Mouse (Mus musculus): Measurements from ENCODE around the gene Eef1a1. TPM values are rescaled to one million over a fixed set of nuclear protein-coding genes. Genes with fewer than 3 reads are reported as not detected.

The Eef1a1 gene
- 4,240 and 4,503 TPM in 2 replicates for polyA plus RNA-seq (2015; fragmentation: Nextera tagmentation; extraction: Ambion mirVana)

DNA sequence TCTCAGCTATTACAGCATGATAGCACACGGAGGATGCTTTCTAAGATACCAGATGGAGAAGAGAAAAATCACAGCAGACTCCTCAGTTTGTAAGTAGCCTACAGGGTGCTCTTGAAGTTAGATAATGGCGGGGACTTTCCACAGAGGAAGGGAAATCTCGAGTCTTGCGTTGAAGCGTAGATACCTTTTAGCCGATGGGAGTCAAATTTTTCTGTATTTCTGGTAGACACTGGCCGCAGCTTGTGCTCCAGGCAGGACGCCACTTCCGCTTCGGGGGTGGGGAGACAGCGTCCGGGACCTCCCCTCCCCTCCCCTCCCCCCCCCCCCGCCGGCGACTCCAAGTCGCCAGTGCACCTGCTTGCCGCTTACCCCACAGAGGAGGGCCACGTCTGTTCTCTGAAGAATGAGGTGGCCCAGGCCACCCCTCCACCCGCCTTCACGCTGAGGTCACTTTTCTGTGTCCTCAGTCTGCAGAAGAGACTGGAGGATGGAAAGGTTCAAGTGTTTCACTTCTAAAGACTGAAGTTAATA lies at the start of gene Eef1a1:
TSS of gene Eef1a1 (minus strand) at position 262 of the 531 bp plus-strand sequence.
- under 1% methylated on average over 19 of the region's 20 CpGs for WGBS
- Histone ChIP-seq H3K4me2 (peak within 1 kb of the TSS; percentile 61), H3K36me3 (no peaks in the 10 kb centered on the region), H3K27ac (peak within 1 kb of the TSS; percentile 60), H3K27me3 (replicated peaks) (no peaks in the 10 kb centered on the region), H3K9me3 (no peaks in the 10 kb centered on the region), H3K9ac (peak within 1 kb of the TSS; percentile 0; the same call in 1 of the 2 replicates), H3K4me1 (no peaks in the 10 kb centered on the region), H3K4me3 (replicated peaks) (peak within 1 kb of the TSS; percentile 43)
- ATAC-seq (ENCODE audit: insufficient read depth, low FRiP score, low read depth): peak; percentile 64

- H3K27ac ChIP-seq: no peak overlapping the region
- no peak overlapping the region for H3K9ac ChIP-seq
- no peaks in the 10 kb centered on the region for H3K27me3 ChIP-seq (replicated peaks)
- no peak overlapping the region for H3K4me3 ChIP-seq (replicated peaks)
- WGBS: 40% methylated on average over 6 of the region's 6 CpGs
- H3K4me1 ChIP-seq: no peaks in the 10 kb centered on the region
- H3K9me3 ChIP-seq: no peaks in the 10 kb centered on the region
- no peak for ATAC-seq (ENCODE audit: insufficient read depth, low FRiP score, low read depth)
- no peaks in the 10 kb centered on the region for H3K36me3 ChIP-seq
- H3K4me2 ChIP-seq: no peak overlapping the region
These were observed 49.5 kb upstream of the Eef1a1 start for GRCm38 (mm10) chr9:78538421-78538820.

DNA sequence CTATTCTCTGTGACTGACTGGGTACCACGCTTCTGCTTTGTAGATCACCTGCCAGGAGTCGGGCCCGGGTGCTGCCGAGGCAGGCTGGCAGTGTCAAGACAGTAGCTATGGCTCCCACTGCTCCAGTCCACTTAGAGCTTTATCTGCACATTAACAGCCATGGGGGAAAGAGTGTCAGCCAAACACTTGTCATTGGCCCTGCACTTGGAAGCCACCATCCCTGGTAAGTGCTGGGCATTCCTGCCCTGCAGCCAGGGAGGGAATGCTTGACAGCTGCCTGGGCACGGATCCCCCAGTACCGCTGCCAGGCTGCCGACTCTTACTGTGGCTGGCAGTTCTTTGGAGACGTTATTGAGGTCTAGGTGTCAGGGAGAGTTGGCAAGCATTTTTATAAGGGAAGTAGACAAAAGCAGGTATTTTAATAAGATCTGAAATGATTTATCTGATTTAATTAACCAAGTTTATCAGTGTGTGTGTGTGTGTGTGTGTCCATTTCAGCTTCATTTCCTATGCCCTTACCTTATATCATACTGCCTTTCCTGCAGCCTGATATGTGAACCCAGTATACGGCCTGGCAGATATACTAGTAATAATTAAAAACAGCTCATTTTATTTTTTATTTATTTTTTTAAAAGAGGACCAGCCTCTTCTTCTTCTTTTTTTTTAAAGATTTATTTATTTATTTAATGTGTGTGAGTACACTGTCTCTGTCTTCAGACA lies 48.4 kb upstream of the Eef1a1 start:
- 90% methylated on average over 9 of the region's 9 CpGs for WGBS
- no peak overlapping the region for H3K4me3 ChIP-seq (replicated peaks)
- H3K27ac ChIP-seq: no peak overlapping the region
- H3K9ac ChIP-seq: no peak overlapping the region
- H3K9me3 ChIP-seq: no peaks in the 10 kb centered on the region
- H3K27me3 ChIP-seq (replicated peaks): no peaks in the 10 kb centered on the region
- ATAC-seq (ENCODE audit: insufficient read depth, low FRiP score, low read depth): no peak
- H3K36me3 ChIP-seq: no peaks in the 10 kb centered on the region
- H3K4me1 ChIP-seq: no peaks in the 10 kb centered on the region
- no peak overlapping the region for H3K4me2 ChIP-seq

DNA sequence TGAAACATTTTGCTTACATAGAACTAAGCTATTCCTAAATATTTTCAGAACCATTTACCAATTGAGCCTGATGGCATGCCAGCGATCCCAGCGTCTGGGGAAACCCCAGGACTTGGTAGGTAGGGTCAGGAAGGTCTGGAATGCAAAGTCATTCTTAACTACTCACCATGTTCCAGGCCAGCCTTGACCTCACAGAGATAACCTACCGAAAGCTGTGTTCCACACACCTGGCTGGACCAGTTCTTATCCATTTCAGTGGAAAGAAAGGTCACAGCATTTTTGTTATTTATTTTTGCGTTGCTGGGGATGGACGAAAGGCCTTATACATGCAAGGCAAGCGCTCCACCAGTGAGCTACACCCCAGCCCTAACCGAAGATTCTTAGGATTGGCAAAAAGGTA lies 45.7 kb upstream of the Eef1a1 start:
- ATAC-seq (ENCODE audit: insufficient read depth, low FRiP score, low read depth): no peak
- Histone ChIP-seq H3K9ac (no peak overlapping the region), H3K9me3 (no peaks in the 10 kb centered on the region), H3K27me3 (replicated peaks) (no peaks in the 10 kb centered on the region), H3K4me3 (replicated peaks) (no peak overlapping the region), H3K4me2 (no peak overlapping the region), H3K4me1 (no peaks in the 10 kb centered on the region), H3K27ac (no peak overlapping the region), H3K36me3 (no peaks in the 10 kb centered on the region)
- WGBS: 62% methylated on average over 7 of the region's 7 CpGs

- Histone ChIP-seq H3K4me2 (no peak overlapping the region), H3K4me1 (no peaks in the 10 kb centered on the region), H3K36me3 (no peaks in the 10 kb centered on the region), H3K4me3 (replicated peaks) (no peak overlapping the region), H3K27ac (no peak overlapping the region; the same call in 1 of the 2 replicates), H3K9ac (no peak overlapping the region), H3K27me3 (replicated peaks) (no peaks in the 10 kb centered on the region), H3K9me3 (no peaks in the 10 kb centered on the region)
- WGBS: 74% methylated on average over 18 of the region's 18 CpGs
- ATAC-seq (ENCODE audit: insufficient read depth, low FRiP score, low read depth): no peak
These were observed 44.5 kb upstream of the Eef1a1 start for GRCm38 (mm10) chr9:78533296-78533935.

- Histone ChIP-seq H3K27ac (peak overlapping the region; percentile 55; the same call in 1 of the 2 replicates), H3K4me3 (replicated peaks) (no peak overlapping the region), H3K4me1 (no peaks in the 10 kb centered on the region), H3K27me3 (replicated peaks) (no peaks in the 10 kb centered on the region), H3K9me3 (no peaks in the 10 kb centered on the region), H3K36me3 (no peaks in the 10 kb centered on the region), H3K4me2 (0 out of 2 replicates have a peak overlapping the region, but pooled peaks have one; percentile 12), H3K9ac (no peak overlapping the region)
- 47% methylated on average over 9 of the region's 9 CpGs for WGBS
- ATAC-seq (ENCODE audit: insufficient read depth, low FRiP score, low read depth): peak; percentile 81
These were observed 43.4 kb upstream of the Eef1a1 start for GRCm38 (mm10) chr9:78532341-78532819.

DNA sequence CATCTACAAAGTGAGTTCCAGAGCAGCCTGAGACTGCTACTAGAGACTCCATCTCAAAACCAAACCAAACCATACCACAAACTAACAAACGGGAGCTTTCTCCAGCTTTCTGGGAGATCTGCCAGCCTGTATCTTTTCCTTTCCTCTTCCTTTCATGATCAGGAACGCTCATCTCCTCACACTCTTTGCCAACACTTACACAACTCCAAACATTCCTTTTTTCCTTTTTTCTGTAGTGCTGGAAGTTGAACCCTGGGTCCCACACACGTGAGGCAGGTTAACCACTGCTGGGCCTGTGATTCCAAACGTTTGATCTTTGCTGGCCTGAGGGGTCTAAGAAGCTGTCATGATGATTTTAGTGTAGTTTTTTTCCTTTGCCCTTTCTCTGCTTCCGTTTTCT lies 42.9 kb upstream of the Eef1a1 start:
- H3K4me1 ChIP-seq: no peaks in the 10 kb centered on the region
- peak overlapping the region; percentile 55; the same call in 1 of the 2 replicates for H3K27ac ChIP-seq
- H3K9ac ChIP-seq: no peak overlapping the region
- no peak for ATAC-seq (ENCODE audit: insufficient read depth, low FRiP score, low read depth)
- 31% methylated on average over 5 of the region's 5 CpGs for WGBS
- 0 out of 2 replicates have a peak overlapping the region, but pooled peaks have one; percentile 12 for H3K4me2 ChIP-seq
- no peaks in the 10 kb centered on the region for H3K27me3 ChIP-seq (replicated peaks)
- H3K36me3 ChIP-seq: no peaks in the 10 kb centered on the region
- no peak overlapping the region for H3K4me3 ChIP-seq (replicated peaks)
- H3K9me3 ChIP-seq: no peaks in the 10 kb centered on the region

DNA sequence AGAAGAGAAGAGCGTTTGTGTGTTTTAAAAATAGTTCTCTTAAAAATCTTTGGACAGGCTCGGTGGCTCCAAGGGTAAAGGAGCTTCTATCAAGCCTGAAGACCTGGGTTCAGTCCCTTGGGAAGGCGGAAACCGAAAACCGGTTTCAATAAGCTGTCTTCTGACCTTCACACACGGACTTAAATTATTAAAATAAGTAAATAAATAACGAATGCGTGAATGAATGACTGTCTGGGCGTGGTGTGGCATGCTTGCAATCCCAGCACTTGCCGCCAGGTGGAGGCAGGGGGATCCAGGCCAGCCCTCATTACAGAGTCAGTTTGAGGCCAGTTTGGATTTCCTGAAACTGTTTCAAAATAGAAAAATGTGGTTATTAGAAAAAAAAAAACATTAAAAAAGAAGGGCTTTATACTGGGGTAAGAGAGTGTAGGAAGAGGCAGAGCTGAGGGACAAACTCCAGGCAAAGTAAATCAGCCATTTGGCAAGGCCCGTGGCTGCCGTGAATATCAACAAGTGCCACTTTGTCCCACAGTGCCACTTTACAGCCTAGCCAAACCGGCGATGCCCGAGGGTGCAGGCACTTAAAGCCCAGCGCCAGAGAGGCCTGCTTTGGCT lies 38.9 kb upstream of the Eef1a1 start:
- ATAC-seq (ENCODE audit: insufficient read depth, low FRiP score, low read depth): peak; percentile 45; the same call in 1 of the 2 replicates
- no peaks in the 10 kb centered on the region for H3K27me3 ChIP-seq (replicated peaks)
- peak overlapping the region; percentile 82 for H3K4me2 ChIP-seq
- no peaks in the 10 kb centered on the region for H3K9me3 ChIP-seq
- no peaks in the 10 kb centered on the region; the same call in 1 of the 2 replicates for H3K4me1 ChIP-seq
- H3K36me3 ChIP-seq: no peaks in the 10 kb centered on the region
- H3K27ac ChIP-seq: peak overlapping the region; percentile 90
- H3K9ac ChIP-seq: no peak overlapping the region
- H3K4me3 ChIP-seq (replicated peaks): peak overlapping the region; percentile 49
- 3% methylated on average over 16 of the region's 16 CpGs for WGBS

- no peaks in the 10 kb centered on the region for H3K36me3 ChIP-seq
These were observed 38.4 kb upstream of the Eef1a1 start for GRCm38 (mm10) chr9:78527301-78527761.

GRCm38 (mm10) chr9:78526206-78526605 lies 37.3 kb upstream of the Eef1a1 start:
- H3K9me3 ChIP-seq: no peaks in the 10 kb centered on the region
- H3K9ac ChIP-seq: no peak overlapping the region
- H3K27me3 ChIP-seq (replicated peaks): no peaks in the 10 kb centered on the region
- no peak for ATAC-seq (ENCODE audit: insufficient read depth, low FRiP score, low read depth)
- no peak overlapping the region for H3K4me3 ChIP-seq (replicated peaks)
- no peak overlapping the region for H3K4me2 ChIP-seq
- 77% methylated on average over 2 of the region's 2 CpGs for WGBS
- H3K27ac ChIP-seq: no peak overlapping the region
- H3K4me1 ChIP-seq: peaks cover under 1% of the 10 kb centered on the region; the same call in 1 of the 2 replicates
- H3K36me3 ChIP-seq: no peaks in the 10 kb centered on the region

More at GRCm38 (mm10) chr9:78527301-78527761, 38.4 kb upstream of the Eef1a1 start:
- H3K9ac ChIP-seq: no peak overlapping the region
- H3K9me3 ChIP-seq: no peaks in the 10 kb centered on the region
- H3K4me1 ChIP-seq: no peaks in the 10 kb centered on the region; the same call in 1 of the 2 replicates
- H3K27me3 ChIP-seq (replicated peaks): no peaks in the 10 kb centered on the region
- WGBS: under 1% methylated on average over 24 of the region's 24 CpGs
- H3K4me3 ChIP-seq (replicated peaks): peak overlapping the region; percentile 49
- peak overlapping the region; percentile 82 for H3K4me2 ChIP-seq
- ATAC-seq (ENCODE audit: insufficient read depth, low FRiP score, low read depth): peak; percentile 78
- peak overlapping the region; percentile 90 for H3K27ac ChIP-seq

DNA sequence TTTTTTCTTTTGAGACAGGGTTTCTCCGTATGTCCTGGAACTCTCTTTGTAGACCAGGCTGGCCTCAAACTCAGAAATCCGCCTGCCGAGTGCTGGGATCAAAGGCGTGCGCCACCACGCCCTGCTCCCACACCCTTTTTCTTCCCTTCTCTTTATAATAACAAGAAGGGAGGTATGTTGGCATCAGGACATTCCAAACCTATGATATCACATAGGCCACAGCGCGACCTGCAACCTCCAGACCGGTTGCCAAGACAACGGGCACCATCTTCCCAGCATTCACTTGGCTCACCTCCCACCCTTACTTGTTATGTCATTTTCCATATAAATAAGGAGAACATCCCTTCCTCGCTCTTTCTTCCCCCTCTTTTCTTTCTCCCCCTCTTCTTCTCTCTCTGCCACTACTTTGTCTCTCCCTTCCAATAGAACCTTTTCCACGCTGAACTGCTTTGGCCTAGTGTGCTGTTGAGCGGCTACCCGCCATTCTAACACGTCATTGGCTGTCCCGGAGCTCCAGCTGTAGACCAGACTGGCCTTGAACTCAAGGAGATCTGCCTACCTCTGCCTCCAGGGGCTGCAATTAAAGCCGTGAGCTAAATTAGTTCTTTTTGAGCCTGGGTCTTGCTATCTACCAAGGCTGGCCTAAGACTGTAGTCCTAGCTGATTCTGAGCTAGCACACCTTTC lies 36.6 kb upstream of the Eef1a1 start:
- no peak for ATAC-seq (ENCODE audit: insufficient read depth, low FRiP score, low read depth)
- no peak overlapping the region for H3K4me3 ChIP-seq (replicated peaks)
- H3K36me3 ChIP-seq: no peaks in the 10 kb centered on the region
- peaks cover 6% of the 10 kb centered on the region for H3K4me1 ChIP-seq
- 91% methylated on average over 17 of the region's 17 CpGs for WGBS
- H3K4me2 ChIP-seq: no peak overlapping the region
- no peak overlapping the region for H3K27ac ChIP-seq
- H3K9me3 ChIP-seq: no peaks in the 10 kb centered on the region
- H3K9ac ChIP-seq: no peak overlapping the region
- H3K27me3 ChIP-seq (replicated peaks): no peaks in the 10 kb centered on the region
